8 mouse cellular contexts compared by ENCODE assay signal in genomic region chr19:6397582-6398249, GRCm38 (mm10). TPM values are rescaled to one million over a fixed set of nuclear protein-coding genes. Genes with fewer than 3 reads are reported as not detected.
DNase-seq lines count a peak whose midpoint lies in the region; ATAC-seq lines count a peak whose summit lies in the region.
"Had no signal": no experiment of that assay in that cellular context is flagged by ENCODE, and none has a peak within 500 bp of the region (broad histone marks: within the 10 kb centered on the region; RNA-seq: fewer than 3 reads in every experiment).

No protein-coding gene starts in this region.

- peaks cover 27% of the 10 kb centered on the region for H3K4me1 ChIP-seq in heart, embryonic 16.5 days (ENCODE audit: control insufficient read depth, insufficient read depth, low read length)
- peaks cover 41% of the 10 kb centered on the region for H3K4me1 ChIP-seq in neural tube, embryonic 12.5 days

- intact Hi-C loops in heart, postnatal 25 days (cut with DNase I), result loop anchor here (2.0 kb wide), 1 partner anchor 23 kb away; no protein-coding TSS in a partner anchor

- H3K9ac ChIP-seq in heart, embryonic 16.5 days (ENCODE audit: low read length), result no peak overlapping the region
- no peak overlapping the region for H3K9ac ChIP-seq in neural tube, embryonic 12.5 days
- H3K9ac ChIP-seq: liver, embryonic 14.5 days had no signal

- no peak overlapping the region; the same call in 1 of the 2 replicates for H3K4me3 ChIP-seq in heart, embryonic 16.5 days (ENCODE audit: low read length)
- H3K4me3 ChIP-seq in neural tube, embryonic 12.5 days, result no peak overlapping the region

- no peak for ATAC-seq in heart, embryonic 16.5 days (replicated peaks; ENCODE audit: extremely low read depth, insufficient read depth, low FRiP score)
- ATAC-seq in neural tube, embryonic 12.5 days (ENCODE audit: low FRiP score, low read depth), result no peak

- no peak for DNase-seq in heart, postnatal 25 days (ENCODE audit: low spot score)
- DNase-seq in neural tube, embryonic 10.5 days (ENCODE audit: extremely low spot score, low spot score), result no peak
- peak; percentile 45 to 63 for DNase-seq in kidney, postnatal 36 days
- peak; percentile 51 for DNase-seq in thymus, postnatal 4 days
- DNase-seq in adipocyte (ENCODE audit: low spot score), result no peak

- WGBS in heart, embryonic 16.5 days, result 86% methylated on average over 22 of the region's 22 CpGs
- 85% methylated on average over 22 of the region's 22 CpGs for WGBS in neural tube, embryonic 12.5 days

- H3K4me2 ChIP-seq in heart, embryonic 16.5 days (ENCODE audit: low read depth, low read length), result peak overlapping the region; percentile 74
- H3K4me2 ChIP-seq in neural tube, embryonic 12.5 days (replicated peaks), result peak overlapping the region; percentile 100

- peaks cover 11% of the 10 kb centered on the region for H3K36me3 ChIP-seq in heart, embryonic 16.5 days (ENCODE audit: control insufficient read depth, insufficient read depth)
- no peaks in the 10 kb centered on the region for H3K36me3 ChIP-seq in neural tube, embryonic 12.5 days

- H3K27ac ChIP-seq in heart, embryonic 16.5 days (ENCODE audit: low read length), result peak overlapping the region; percentile 56
- H3K27ac ChIP-seq in neural tube, embryonic 12.5 days, result no peak overlapping the region
- H3K27ac ChIP-seq: liver, embryonic 14.5 days had no signal

- H3K27me3 ChIP-seq in heart, embryonic 16.5 days (ENCODE audit: control insufficient read depth, insufficient read depth, low read length), result no peaks in the 10 kb centered on the region
- peaks cover 32% of the 10 kb centered on the region for H3K27me3 ChIP-seq in neural tube, embryonic 12.5 days (replicated peaks)

- H3K9me3 ChIP-seq in heart, embryonic 16.5 days (replicated peaks; ENCODE audit: control insufficient read depth, low read length), result no peaks in the 10 kb centered on the region; the same call in 1 of the 2 replicates
- H3K9me3 ChIP-seq in neural tube, embryonic 12.5 days, result no peaks in the 10 kb centered on the region

RNA-seq across cellular contexts. Expression of gene Rasgrp2, which starts 1.4 kb away (rescaled TPM):
- 68.8 and 69.8 TPM in 2 replicates for polyA plus RNA-seq in heart, embryonic 16.5 days (2015; fragmentation: Nextera tagmentation; extraction: Ambion mirVana)
- total RNA-seq in heart, postnatal 25 days (2021), result 10 to 100 TPM; 43.2 to 55.2 TPM
- polyA plus RNA-seq in neural tube, embryonic 12.5 days (2016; fragmentation: Nextera tagmentation; extraction: Ambion mirVana), result 26.4 and 28.3 TPM in 2 replicates

RNA-seq across cellular contexts. Expression of gene Pygm, which starts 13.5 kb away (rescaled TPM):
- polyA plus RNA-seq in heart, embryonic 16.5 days (2015; fragmentation: Nextera tagmentation; extraction: Ambion mirVana), result 362 and 381 TPM in 2 replicates
- 1,000 to 10,000 TPM; 1,128 to 1,145 TPM for total RNA-seq in heart, postnatal 25 days (2021)
- 4.7 and 5.5 TPM in 2 replicates for polyA plus RNA-seq in neural tube, embryonic 12.5 days (2016; fragmentation: Nextera tagmentation; extraction: Ambion mirVana)

RNA-seq across cellular contexts. Expression of gene Nrxn2, which starts 20.8 kb away (rescaled TPM):
- 0.37 and 0.77 TPM in 2 replicates for polyA plus RNA-seq in heart, embryonic 16.5 days (2015; fragmentation: Nextera tagmentation; extraction: Ambion mirVana)
- total RNA-seq in heart, postnatal 25 days (2021), result 1 to 10 TPM; 3.4 to 4.4 TPM
- polyA plus RNA-seq in neural tube, embryonic 12.5 days (2016; fragmentation: Nextera tagmentation; extraction: Ambion mirVana), result 31.2 and 32.9 TPM in 2 replicates

RNA-seq across cellular contexts. Expression of gene Sf1, which starts 34.2 kb away (rescaled TPM):
- polyA plus RNA-seq in heart, embryonic 16.5 days (2015; fragmentation: Nextera tagmentation; extraction: Ambion mirVana), result 80.2 and 86.7 TPM in 2 replicates
- 10 to 100 TPM; 76.1 to 88.8 TPM for total RNA-seq in heart, postnatal 25 days (2021)
- 171 TPM in 2 replicates for polyA plus RNA-seq in neural tube, embryonic 12.5 days (2016; fragmentation: Nextera tagmentation; extraction: Ambion mirVana)

RNA-seq across cellular contexts. Expression of gene Map4k2, which starts 56.8 kb away (rescaled TPM):
- 17.2 and 18.5 TPM in 2 replicates for polyA plus RNA-seq in heart, embryonic 16.5 days (2015; fragmentation: Nextera tagmentation; extraction: Ambion mirVana)
- total RNA-seq in heart, postnatal 25 days (2021), result 10 to 100 TPM; 42.6 to 44.3 TPM
- 16.0 and 18.4 TPM in 2 replicates for polyA plus RNA-seq in neural tube, embryonic 12.5 days (2016; fragmentation: Nextera tagmentation; extraction: Ambion mirVana)

Comparison
In these comparisons a context has a peak if more than half of its experiments do, and no peak if none do; other contexts are left out.
1. DNase-seq: peak in kidney, postnatal 36 days (2 of 2) and thymus, postnatal 4 days (single experiment); none in heart, postnatal 25 days (single experiment), neural tube, embryonic 10.5 days (single experiment) and adipocyte (single experiment).
2. RNA of gene Pygm, which starts 13.5 kb away (polyA plus RNA-seq): 362 to 381 TPM in heart, embryonic 16.5 days; 4.7 to 5.5 TPM in neural tube, embryonic 12.5 days; every median in the first group is over 10 times any median in the second.
3. RNA of gene Nrxn2, which starts 20.8 kb away (polyA plus RNA-seq): 31.2 to 32.9 TPM in neural tube, embryonic 12.5 days; 0.37 to 0.77 TPM in heart, embryonic 16.5 days; every median in the first group is over 10 times any median in the second.